Mouse (Mus musculus): ENCODE results near the gene D130052B06Rik. TPM values are rescaled to one million over a fixed set of nuclear protein-coding genes. Genes with fewer than 3 reads are reported as not detected.
A peak's percentile ranks its signal among the peaks of the same experiment; 100 is the strongest.

Gene D130052B06Rik
- polyA plus RNA-seq, 1 experiment from 2014 or later = not detected

GRCm38 (mm10) chr11:33590771-33591170 is 8.3 kb upstream of the D130052B06Rik start:
- Histone ChIP-seq H3K4me2 (ENCODE audit: low read depth, low read length) (no peak overlapping the region), H3K9me3 (ENCODE audit: control insufficient read depth, low read length) (no peaks in the 10 kb centered on the region), H3K27me3 (ENCODE audit: control insufficient read depth, insufficient read depth, low read length) (no peaks in the 10 kb centered on the region), H3K36me3 (ENCODE audit: control insufficient read depth, insufficient read depth, low read length) (no peaks in the 10 kb centered on the region), H3K9ac (replicated peaks; ENCODE audit: low read depth, low read length) (no peak overlapping the region), H3K4me1 (ENCODE audit: control insufficient read depth, insufficient read depth, low read length) (no peaks in the 10 kb centered on the region), H3K27ac (ENCODE audit: low read depth, low read length) (no peak overlapping the region), H3K4me3 (ENCODE audit: low read depth, low read length) (no peak overlapping the region)
- 94% methylated on average over 3 of the region's 3 CpGs for WGBS
- no peak for ATAC-seq (ENCODE audit: low read depth)

GRCm38 (mm10) chr11:33592826-33593225 is 6.3 kb upstream of the D130052B06Rik start:
- H3K36me3 ChIP-seq (ENCODE audit: control insufficient read depth, insufficient read depth, low read length) = no peaks in the 10 kb centered on the region
- H3K4me1 ChIP-seq (ENCODE audit: control insufficient read depth, insufficient read depth, low read length) = no peaks in the 10 kb centered on the region
- no peak for ATAC-seq (ENCODE audit: low read depth)
- no peak overlapping the region for H3K27ac ChIP-seq (ENCODE audit: low read depth, low read length)
- no peaks in the 10 kb centered on the region for H3K9me3 ChIP-seq (ENCODE audit: control insufficient read depth, low read length)
- H3K9ac ChIP-seq (replicated peaks; ENCODE audit: low read depth, low read length) = no peak overlapping the region
- 83% methylated on average over 4 of the region's 4 CpGs for WGBS
- no peaks in the 10 kb centered on the region for H3K27me3 ChIP-seq (ENCODE audit: control insufficient read depth, insufficient read depth, low read length)
- no peak overlapping the region for H3K4me2 ChIP-seq (ENCODE audit: low read depth, low read length)
- H3K4me3 ChIP-seq (ENCODE audit: low read depth, low read length) = no peak overlapping the region

- 0 out of 2 replicates have a peak, but pooled peaks have one; percentile 58 for ATAC-seq (ENCODE audit: low read depth)
- Histone ChIP-seq H3K4me1 (ENCODE audit: control insufficient read depth, insufficient read depth, low read length) (no peaks in the 10 kb centered on the region; the same call in 1 of the 2 replicates), H3K27ac (ENCODE audit: low read depth, low read length) (no peak overlapping the region), H3K36me3 (ENCODE audit: control insufficient read depth, insufficient read depth, low read length) (no peaks in the 10 kb centered on the region), H3K27me3 (ENCODE audit: control insufficient read depth, insufficient read depth, low read length) (no peaks in the 10 kb centered on the region), H3K9me3 (ENCODE audit: control insufficient read depth, low read length) (no peaks in the 10 kb centered on the region), H3K4me2 (ENCODE audit: low read depth, low read length) (no peak overlapping the region), H3K4me3 (ENCODE audit: low read depth, low read length) (no peak overlapping the region), H3K9ac (replicated peaks; ENCODE audit: low read depth, low read length) (no peak overlapping the region)
- 69% methylated on average over 4 of the region's 4 CpGs for WGBS
These were observed 2.4 kb upstream of the D130052B06Rik start for GRCm38 (mm10) chr11:33596655-33597054.

GRCm38 (mm10) chr11:33603174-33603573 is 4.1 kb downstream of the D130052B06Rik start:
- WGBS = 68% methylated on average over 2 of the region's 2 CpGs
- no peak for ATAC-seq (ENCODE audit: low read depth)
- no peaks in the 10 kb centered on the region for H3K27me3 ChIP-seq (ENCODE audit: control insufficient read depth, insufficient read depth, low read length)
- H3K4me2 ChIP-seq (ENCODE audit: low read depth, low read length) = no peak overlapping the region
- no peaks in the 10 kb centered on the region for H3K36me3 ChIP-seq (ENCODE audit: control insufficient read depth, insufficient read depth, low read length)
- no peak overlapping the region for H3K9ac ChIP-seq (replicated peaks; ENCODE audit: low read depth, low read length)
- H3K27ac ChIP-seq (ENCODE audit: low read depth, low read length) = no peak overlapping the region
- H3K4me3 ChIP-seq (ENCODE audit: low read depth, low read length) = no peak overlapping the region
- H3K9me3 ChIP-seq (ENCODE audit: control insufficient read depth, low read length) = no peaks in the 10 kb centered on the region
- no peaks in the 10 kb centered on the region; the same call in 1 of the 2 replicates for H3K4me1 ChIP-seq (ENCODE audit: control insufficient read depth, insufficient read depth, low read length)

GRCm38 (mm10) chr11:33607784-33608183 is 8.7 kb downstream of the D130052B06Rik start:
- no peak overlapping the region for H3K4me3 ChIP-seq (ENCODE audit: low read depth, low read length)
- H3K36me3 ChIP-seq (ENCODE audit: control insufficient read depth, insufficient read depth, low read length) = no peaks in the 10 kb centered on the region
- H3K4me1 ChIP-seq (ENCODE audit: control insufficient read depth, insufficient read depth, low read length) = no peaks in the 10 kb centered on the region
- H3K27ac ChIP-seq (ENCODE audit: low read depth, low read length) = no peak overlapping the region
- H3K4me2 ChIP-seq (ENCODE audit: low read depth, low read length) = no peak overlapping the region
- WGBS = 45% methylated on average over 3 of the region's 3 CpGs
- no peak overlapping the region for H3K9ac ChIP-seq (replicated peaks; ENCODE audit: low read depth, low read length)
- H3K9me3 ChIP-seq (ENCODE audit: control insufficient read depth, low read length) = no peaks in the 10 kb centered on the region
- H3K27me3 ChIP-seq (ENCODE audit: control insufficient read depth, insufficient read depth, low read length) = no peaks in the 10 kb centered on the region
- no peak; the same call in 1 of the 2 replicates for ATAC-seq (ENCODE audit: low read depth)

- Histone ChIP-seq H3K27me3 (ENCODE audit: control insufficient read depth, insufficient read depth, low read length) (no peaks in the 10 kb centered on the region), H3K27ac (ENCODE audit: low read depth, low read length) (no peak overlapping the region), H3K9ac (replicated peaks; ENCODE audit: low read depth, low read length) (no peak overlapping the region), H3K36me3 (ENCODE audit: control insufficient read depth, insufficient read depth, low read length) (no peaks in the 10 kb centered on the region), H3K4me2 (ENCODE audit: low read depth, low read length) (no peak overlapping the region), H3K4me1 (ENCODE audit: control insufficient read depth, insufficient read depth, low read length) (no peaks in the 10 kb centered on the region), H3K9me3 (ENCODE audit: control insufficient read depth, low read length) (no peaks in the 10 kb centered on the region), H3K4me3 (ENCODE audit: low read depth, low read length) (no peak overlapping the region)
- ATAC-seq (ENCODE audit: low read depth) = peak; percentile 66
- 7% methylated on average over 15 of the region's 15 CpGs for WGBS
These were observed 15.1 kb downstream of the D130052B06Rik start for GRCm38 (mm10) chr11:33614218-33614617.

GRCm38 (mm10) chr11:33627136-33627742 is 28.1 kb downstream of the D130052B06Rik start:
- 89% methylated on average over 4 of the region's 4 CpGs for WGBS
- Histone ChIP-seq H3K4me1 (ENCODE audit: control insufficient read depth, insufficient read depth, low read length) (no peaks in the 10 kb centered on the region), H3K4me3 (ENCODE audit: low read depth, low read length) (no peak overlapping the region), H3K9me3 (ENCODE audit: control insufficient read depth, low read length) (no peaks in the 10 kb centered on the region), H3K4me2 (ENCODE audit: low read depth, low read length) (no peak overlapping the region), H3K36me3 (ENCODE audit: control insufficient read depth, insufficient read depth, low read length) (no peaks in the 10 kb centered on the region), H3K27ac (ENCODE audit: low read depth, low read length) (no peak overlapping the region), H3K9ac (replicated peaks; ENCODE audit: low read depth, low read length) (no peak overlapping the region), H3K27me3 (ENCODE audit: control insufficient read depth, insufficient read depth, low read length) (no peaks in the 10 kb centered on the region)
- no peak for ATAC-seq (ENCODE audit: low read depth)

GRCm38 (mm10) chr11:33637107-33637506 is 38.0 kb downstream of the D130052B06Rik start:
- ATAC-seq (ENCODE audit: low read depth) = no peak
- Histone ChIP-seq H3K36me3 (ENCODE audit: control insufficient read depth, insufficient read depth, low read length) (peaks cover 2% of the 10 kb centered on the region; the same call in 1 of the 2 replicates), H3K4me1 (ENCODE audit: control insufficient read depth, insufficient read depth, low read length) (no peaks in the 10 kb centered on the region), H3K9me3 (ENCODE audit: control insufficient read depth, low read length) (no peaks in the 10 kb centered on the region), H3K4me2 (ENCODE audit: low read depth, low read length) (no peak overlapping the region), H3K27me3 (ENCODE audit: control insufficient read depth, insufficient read depth, low read length) (no peaks in the 10 kb centered on the region), H3K4me3 (ENCODE audit: low read depth, low read length) (no peak overlapping the region), H3K27ac (ENCODE audit: low read depth, low read length) (no peak overlapping the region), H3K9ac (replicated peaks; ENCODE audit: low read depth, low read length) (no peak overlapping the region)
- 97% methylated on average over 2 of the region's 2 CpGs for WGBS

- no peak for ATAC-seq (ENCODE audit: low read depth)
- Histone ChIP-seq H3K9ac (replicated peaks; ENCODE audit: low read depth, low read length) (no peak overlapping the region), H3K4me2 (ENCODE audit: low read depth, low read length) (no peak overlapping the region), H3K27me3 (ENCODE audit: control insufficient read depth, insufficient read depth, low read length) (no peaks in the 10 kb centered on the region), H3K4me1 (ENCODE audit: control insufficient read depth, insufficient read depth, low read length) (no peaks in the 10 kb centered on the region), H3K36me3 (ENCODE audit: control insufficient read depth, insufficient read depth, low read length) (no peaks in the 10 kb centered on the region), H3K4me3 (ENCODE audit: low read depth, low read length) (no peak overlapping the region), H3K27ac (ENCODE audit: low read depth, low read length) (no peak overlapping the region), H3K9me3 (ENCODE audit: control insufficient read depth, low read length) (no peaks in the 10 kb centered on the region)
- 81% methylated on average over 2 of the region's 2 CpGs for WGBS
These were observed 50.3 kb downstream of the D130052B06Rik start for GRCm38 (mm10) chr11:33649358-33649757.

All from neural tube, embryonic 14.5 days (tissue).